22 mouse cellular contexts compared by ENCODE assay signal in genomic region chr2:77938317-77938716, GRCm38 (mm10). TPM values are rescaled to one million over a fixed set of nuclear protein-coding genes. Genes with fewer than 3 reads are reported as not detected.
DNase-seq lines count a peak whose midpoint lies in the region; ATAC-seq lines count a peak whose summit lies in the region.
"Had no signal": no experiment of that assay in that cellular context is flagged by ENCODE, and none has a peak within 500 bp of the region (broad histone marks: within the 10 kb centered on the region; RNA-seq: fewer than 3 reads in every experiment).

No protein-coding gene starts in this region.

- ATAC-seq in megakaryocyte, adult 5-6 weeks (ENCODE audit: poor library complexity, severe bottlenecking), result no peak
- no peak for ATAC-seq in midbrain, embryonic 15.5 days (replicated peaks)
- ATAC-seq: activated CD4-positive, CD25-positive, alpha-beta regulatory T cell, adult 4 months; CD4-positive, CD25-positive, alpha-beta regulatory T cell, adult 4 months; Patski had no signal

- peaks cover 80% of the 10 kb centered on the region for H3K36me3 ChIP-seq in megakaryocyte, embryonic 14.5 days (replicated peaks; ENCODE audit: low read length)
- peaks cover 9% of the 10 kb centered on the region; the same call in 1 of the 2 replicates for H3K36me3 ChIP-seq in midbrain, embryonic 15.5 days (replicated peaks)

- H3K27ac ChIP-seq in midbrain, embryonic 15.5 days, result no peak overlapping the region

- peak; percentile 68 for DNase-seq in heart, adult 11 months
- no peak for DNase-seq in heart, adult 8-10 months (ENCODE audit: low spot score)
- peak; percentile 76 for DNase-seq in 3T3-L1 (ENCODE audit: low read depth, low spot score)
- DNase-seq: adrenal gland, adult 2 months; adrenal gland, adult 8-10 months; adrenal gland, postnatal 10 days; adrenal gland, postnatal 14 days; adrenal gland, postnatal 25 days; adrenal gland, postnatal 36 days; B cell, adult 2 months; cerebellum, adult 11 months; cerebellum, adult 11-12 months; cerebellum, adult 18-20 months; cerebellum, adult 2 months had no signal

- 89% methylated on average over 4 of the region's 4 CpGs for WGBS in midbrain, embryonic 15.5 days

- no peaks in the 10 kb centered on the region for H3K27me3 ChIP-seq in megakaryocyte, embryonic 14.5 days (replicated peaks)
- H3K27me3 ChIP-seq in midbrain, embryonic 15.5 days (replicated peaks), result no peaks in the 10 kb centered on the region
- H3K27me3 ChIP-seq: CH12.LX, Patski had no signal

- no peak overlapping the region for H3K9ac ChIP-seq in midbrain, embryonic 15.5 days

- peak overlapping the region; percentile 1 for H3K4me3 ChIP-seq in megakaryocyte, embryonic 14.5 days (replicated peaks)
- H3K4me3 ChIP-seq in midbrain, embryonic 15.5 days, result no peak overlapping the region

- no peak overlapping the region for H3K4me2 ChIP-seq in midbrain, embryonic 15.5 days

- no peaks in the 10 kb centered on the region for H3K9me3 ChIP-seq in megakaryocyte, embryonic 14.5 days
- H3K9me3 ChIP-seq in midbrain, embryonic 15.5 days, result no peaks in the 10 kb centered on the region
- H3K9me3 ChIP-seq: G1E had no signal

- peaks cover 36% of the 10 kb centered on the region for H3K4me1 ChIP-seq in megakaryocyte, embryonic 14.5 days
- no peaks in the 10 kb centered on the region for H3K4me1 ChIP-seq in midbrain, embryonic 15.5 days

RNA-seq across cellular contexts. Expression of gene Cwc22, which starts 7.9 kb away (rescaled TPM):
- 10 to 100 TPM; 13.2 to 18.3 (median 15.0) TPM for total RNA-seq in heart, adult 8-10 months (2022)
- polyA plus RNA-seq in megakaryocyte, embryonic 14.5 days (2012; ENCODE audit: insufficient read depth, low replicate concordance), result 1.4 and 32.2 TPM in 2 replicates
- 31.3 and 33.7 TPM in 2 replicates for total RNA-seq in megakaryocyte, adult 5-6 weeks (2015)
- 86.3 and 92.3 TPM in 2 replicates for total RNA-seq in megakaryocyte, adult 5-6 weeks (2017)
- polyA plus RNA-seq in midbrain, embryonic 15.5 days (2015; fragmentation: Nextera tagmentation; extraction: Ambion mirVana), result 21.5 and 22.9 TPM in 2 replicates
